Mouse (Mus musculus) MEL (cell line): ENCODE data around the gene Creb3. TPM values are rescaled to one million over a fixed set of nuclear protein-coding genes. Genes with fewer than 3 reads are reported as not detected.

Experiments
- DNase-seq: peaks from one replicate; pipeline ENCODE4 v3.0.0; 2011; ENCODE audit warnings: low read depth, low spot score
- H3K27ac ChIP-seq: 2 replicates; pipeline ENCODE4 v1.5.1; 2012; ENCODE audit warnings: low read depth, mild to moderate bottlenecking, control low read depth, low read length, moderate library complexity; ENCODE audit not compliant: control insufficient read depth
- H3K27me3 ChIP-seq, 2 experiments: fragments of 150-350 bp in 1 of 2; sonication (generic) in 1 of 2; 2 replicates each; pipeline ENCODE4 v1.6.1; 2012; ENCODE audit warnings: low read length in 2 of 2, mild to moderate bottlenecking in 2 of 2, improper control_type of control experiment in 1 of 2, moderate library complexity in 1 of 2; ENCODE audit not compliant: insufficient read depth in 2 of 2, control insufficient read depth in 1 of 2
- H3K36me3 ChIP-seq, 2 experiments: 2 replicates each; pipeline ENCODE4 v1.6.1; 2012 to 2014; ENCODE audit warnings: low read length in 2 of 2, improper control_type of control experiment in 1 of 2, inconsistent platforms in 1 of 2, mild to moderate bottlenecking in 1 of 2; ENCODE audit not compliant: insufficient read depth in 2 of 2, control insufficient read depth in 1 of 2
- H3K4me1 ChIP-seq, 2 experiments: fragments of 150-350 bp in 1 of 2; sonication (generic) in 1 of 2; 2 replicates each; pipeline ENCODE4 v1.6.1; 2012; ENCODE audit warnings: low read length in 2 of 2, improper control_type of control experiment in 1 of 2, mild to moderate bottlenecking in 1 of 2; ENCODE audit not compliant: insufficient read depth in 2 of 2, control insufficient read depth in 1 of 2
- H3K4me3 ChIP-seq, 2 experiments: fragments of 150-350 bp in 1 of 2; sonication (generic) in 1 of 2; 2 replicates each; pipeline ENCODE4 v1.5.1; 2012; ENCODE audit warnings: low read depth in 2 of 2, low read length in 2 of 2, mild to moderate bottlenecking in 2 of 2, moderate library complexity in 2 of 2, control low read depth in 1 of 2, improper control_type of control experiment in 1 of 2; ENCODE audit not compliant: control insufficient read depth in 1 of 2, insufficient read depth in 1 of 2
- H3K79me2 ChIP-seq: 2 replicates; pipeline ENCODE4 v1.6.1; 2012; ENCODE audit warnings: mild to moderate bottlenecking, low read length, moderate library complexity; ENCODE audit not compliant: control insufficient read depth, poor library complexity, insufficient read depth
- H3K9ac ChIP-seq: 2 replicates; pipeline ENCODE4 v1.6.1; 2012; ENCODE audit warnings: low read depth, mild to moderate bottlenecking, control low read depth, low read length, moderate library complexity; ENCODE audit not compliant: control insufficient read depth, poor library complexity, severe bottlenecking
- H3K9me3 ChIP-seq: fragments of 150-350 bp; sonication (generic); replicated peaks from 2 replicates; pipeline ENCODE4 v1.6.1; 2012; ENCODE audit warnings: mild to moderate bottlenecking, low read length, improper control_type of control experiment, moderate library complexity; ENCODE audit not compliant: insufficient read depth
- CHD2 ChIP-seq: IDR thresholded peaks from 2 replicates; pipeline ENCODE4 v1.6.1; 2011; ENCODE audit warnings: low read length, improper control_type of control experiment
- ELF1 ChIP-seq: IDR thresholded peaks from 2 replicates; pipeline ENCODE4 v1.6.1; 2014; ENCODE audit warnings: low read depth, mild to moderate bottlenecking, inconsistent platforms, low read length, improper control_type of control experiment, moderate library complexity
- EP300 ChIP-seq, 2 experiments: IDR thresholded peaks; 2 replicates each; pipeline ENCODE4 v1.6.1; 2011; ENCODE audit warnings: improper control_type of control experiment in 2 of 2, low read length in 2 of 2, low read depth in 1 of 2, mild to moderate bottlenecking in 1 of 2
- ETS1 ChIP-seq: IDR thresholded peaks from 2 replicates; pipeline ENCODE4 v1.6.1; 2012; ENCODE audit warnings: low read depth, mild to moderate bottlenecking, inconsistent platforms, low read length, improper control_type of control experiment, moderate library complexity
- GATA1 ChIP-seq: IDR thresholded peaks from 2 replicates; pipeline ENCODE4 v1.6.1; 2011; ENCODE audit warnings: low read depth, low read length, improper control_type of control experiment
- HCFC1 ChIP-seq: IDR thresholded peaks from 2 replicates; pipeline ENCODE4 v1.6.1; 2012; ENCODE audit warnings: low read depth, mild to moderate bottlenecking, inconsistent platforms, low read length, improper control_type of control experiment, moderate library complexity
- JUND ChIP-seq: IDR thresholded peaks from 2 replicates; pipeline ENCODE4 v1.6.1; 2011; ENCODE audit warnings: low read depth, mild to moderate bottlenecking, improper control_type of control experiment, low read length
- KAT2A ChIP-seq: conservative IDR thresholded peaks from 2 replicates; pipeline ENCODE4 v1.6.1; 2012; ENCODE audit warnings: low read depth, low read length, improper control_type of control experiment, inconsistent platforms
- MAFK ChIP-seq: IDR thresholded peaks from 2 replicates; pipeline ENCODE4 v1.6.1; 2011; ENCODE audit warnings: low read depth, mild to moderate bottlenecking, low read length, improper control_type of control experiment, borderline replicate concordance
- MAX ChIP-seq: IDR thresholded peaks from 2 replicates; pipeline ENCODE4 v1.6.1; 2011; ENCODE audit warnings: low read length, improper control_type of control experiment
- MAZ ChIP-seq: IDR thresholded peaks from 2 replicates; pipeline ENCODE4 v1.6.1; 2012; ENCODE audit warnings: low read depth, mild to moderate bottlenecking, inconsistent platforms, low read length, improper control_type of control experiment
- MXI1 ChIP-seq: IDR thresholded peaks from 2 replicates; pipeline ENCODE4 v1.6.1; 2011; ENCODE audit warnings: mild to moderate bottlenecking, low read depth, low read length, improper control_type of control experiment
- MYB ChIP-seq: IDR thresholded peaks from 2 replicates; pipeline ENCODE4 v1.6.1; 2011; ENCODE audit warnings: mild to moderate bottlenecking, low read depth, low read length, improper control_type of control experiment
- MYC ChIP-seq: IDR thresholded peaks from 2 replicates; pipeline ENCODE4 v1.6.1; 2011; ENCODE audit warnings: low read depth, mild to moderate bottlenecking, low read length, improper control_type of control experiment, moderate library complexity
- NELFE ChIP-seq: IDR thresholded peaks from 2 replicates; pipeline ENCODE4 v1.6.1; 2011; ENCODE audit warnings: low read depth, low read length, improper control_type of control experiment
- NRF1 ChIP-seq: IDR thresholded peaks from 2 replicates; pipeline ENCODE4 v1.6.1; 2014; ENCODE audit warnings: low read depth, mild to moderate bottlenecking, inconsistent platforms, low read length, improper control_type of control experiment, moderate library complexity; ENCODE audit not compliant: poor library complexity, insufficient read depth, severe bottlenecking
- POLR2A ChIP-seq, 2 experiments: IDR thresholded peaks; 2 replicates each; pipeline ENCODE4 v1.6.1; 2011 to 2012; ENCODE audit warnings: low read length in 2 of 2, mild to moderate bottlenecking in 2 of 2, control low read depth in 1 of 2, improper control_type of control experiment in 1 of 2, low read depth in 1 of 2, moderate library complexity in 1 of 2; ENCODE audit not compliant: control insufficient read depth in 1 of 2, insufficient read depth in 1 of 2, poor library complexity in 1 of 2
- POLR2AphosphoS2 ChIP-seq: IDR thresholded peaks from 2 replicates; pipeline ENCODE4 v1.6.1; 2011; ENCODE audit warnings: low read length, improper control_type of control experiment
- RAD21 ChIP-seq: IDR thresholded peaks from 2 replicates; pipeline ENCODE4 v1.6.1; 2011; ENCODE audit warnings: mild to moderate bottlenecking, low read depth, low read length, improper control_type of control experiment
- RCOR1 ChIP-seq: IDR thresholded peaks from 2 replicates; pipeline ENCODE4 v1.6.1; 2012; ENCODE audit warnings: low read depth, mild to moderate bottlenecking, inconsistent platforms, low read length, improper control_type of control experiment
- SIN3A ChIP-seq: IDR thresholded peaks from 2 replicates; pipeline ENCODE4 v1.6.1; 2012; ENCODE audit warnings: low read length, improper control_type of control experiment, inconsistent platforms
- SMC3 ChIP-seq: IDR thresholded peaks from 2 replicates; pipeline ENCODE4 v1.6.1; 2011; ENCODE audit warnings: low read depth, low read length, improper control_type of control experiment
- TAL1 ChIP-seq: IDR thresholded peaks from 2 replicates; pipeline ENCODE4 v1.6.1; 2012; ENCODE audit warnings: mild to moderate bottlenecking, inconsistent platforms, low read length, moderate library complexity, mixed read lengths
- TBP ChIP-seq: IDR thresholded peaks from 2 replicates; pipeline ENCODE4 v1.8.0; 2011; ENCODE audit warnings: low read depth, low read length, improper control_type of control experiment
- TCF12 ChIP-seq: IDR thresholded peaks from 2 replicates; pipeline ENCODE4 v1.6.1; 2014; ENCODE audit warnings: low read depth, mild to moderate bottlenecking, inconsistent platforms, low read length, improper control_type of control experiment, moderate library complexity
- UBTF ChIP-seq: IDR thresholded peaks from 2 replicates; pipeline ENCODE4 v1.6.1; 2012; ENCODE audit warnings: low read depth, mild to moderate bottlenecking, inconsistent platforms, low read length, improper control_type of control experiment, moderate library complexity, borderline replicate concordance; ENCODE audit not compliant: insufficient read depth
- ZKSCAN1 ChIP-seq: IDR thresholded peaks from 2 replicates; pipeline ENCODE4 v1.6.1; 2012; ENCODE audit warnings: low read depth, mild to moderate bottlenecking, inconsistent platforms, low read length, improper control_type of control experiment, moderate library complexity
- ZMIZ1 ChIP-seq: IDR thresholded peaks from 2 replicates; pipeline ENCODE4 v1.6.1; 2012; ENCODE audit warnings: low read depth, mild to moderate bottlenecking, inconsistent platforms, low read length, improper control_type of control experiment, moderate library complexity
- ZNF384 ChIP-seq: IDR thresholded peaks from 2 replicates; pipeline ENCODE4 v1.6.1; 2012; ENCODE audit warnings: low read depth, mild to moderate bottlenecking, inconsistent platforms, low read length, improper control_type of control experiment
- polyA plus RNA-seq, 2 experiments: library from polyadenylated mRNA; stranded (reverse) in 1 of 2; unstranded in 1 of 2; fragments of >175 nt in 1 of 2; fragments of >200 nt in 1 of 2; gene quantifications; 2 replicates each; pipeline versions ENCODE4 v1.2.1 to v1.2.4; 2012; ENCODE audit warnings: low replicate concordance in 2 of 2, low read depth in 1 of 2; ENCODE audit not compliant: insufficient read length in 2 of 2, insufficient read depth in 1 of 2, missing spikeins in 1 of 2
- total RNA-seq: library from RNA; depleted of rRNA; stranded (reverse); fragments of 300-350 nt; gene quantifications from 2 replicates; pipeline ENCODE4 v1.2.3, GENCODE M21; 2012

Gene Creb3
- total and polyA plus RNA-seq, 3 experiments: 17.1 to 21.3 TPM; not detected in 1

DNA sequence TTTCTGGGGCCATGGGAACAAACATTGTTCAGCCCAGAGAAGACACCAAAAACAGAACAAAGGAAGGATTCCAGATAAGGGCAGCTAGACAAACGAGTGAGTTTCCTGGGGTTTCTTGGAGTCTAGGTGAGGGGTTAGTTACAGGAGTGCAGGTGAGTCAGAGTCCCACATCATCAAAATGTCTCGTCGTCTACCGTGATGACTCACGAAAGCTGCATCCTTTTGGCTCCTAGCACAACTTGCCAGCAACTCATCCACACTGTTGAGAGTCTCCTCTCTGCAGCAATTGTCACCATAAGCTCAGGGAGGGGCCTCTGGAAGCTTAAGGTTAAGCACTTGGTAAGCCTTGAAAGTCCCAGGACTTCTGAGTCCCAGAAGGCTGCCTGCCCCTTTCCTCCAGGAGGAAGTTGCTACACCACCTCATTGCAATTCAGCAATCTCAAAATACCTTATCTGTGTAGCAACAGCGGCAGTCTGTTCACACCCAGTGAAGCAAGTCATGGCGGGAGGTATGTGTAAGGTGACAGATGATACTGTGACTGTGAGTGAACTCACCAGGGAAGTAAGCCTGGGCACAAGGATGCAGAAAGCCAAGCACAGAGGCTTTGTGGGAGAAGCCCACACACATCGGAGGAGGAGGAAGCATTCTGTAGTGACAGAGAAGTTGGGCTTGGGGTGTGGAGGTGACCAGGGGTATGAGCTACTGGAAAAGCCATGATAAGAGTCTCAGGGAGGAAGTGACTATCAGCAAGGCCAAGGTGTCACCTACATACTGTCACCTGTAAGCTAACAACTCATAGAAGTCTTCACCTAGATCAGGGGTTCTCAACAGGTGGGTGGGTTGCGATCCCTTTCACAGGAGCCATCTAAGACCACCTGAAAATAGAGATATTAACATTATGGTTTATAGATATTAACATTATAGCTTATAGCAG, 42.9 kb downstream of the Creb3 start (continued):
- TF ChIP-seq TBP: no peak
- no peak for TF ChIP-seq ZNF384
- TF ChIP-seq POLR2A (IDR thresholded peaks at IDR 0.05; ENCODE audit: control insufficient read depth in 1 of 2, insufficient read depth in 1 of 2, low read depth in 1 of 2, low read length in 2 of 2, poor library complexity in 1 of 2): peak in 1 of 2 experiments; percentile 27; a peak in 1 of 4 replicates
- no peak for TF ChIP-seq POLR2AphosphoS2

DNA sequence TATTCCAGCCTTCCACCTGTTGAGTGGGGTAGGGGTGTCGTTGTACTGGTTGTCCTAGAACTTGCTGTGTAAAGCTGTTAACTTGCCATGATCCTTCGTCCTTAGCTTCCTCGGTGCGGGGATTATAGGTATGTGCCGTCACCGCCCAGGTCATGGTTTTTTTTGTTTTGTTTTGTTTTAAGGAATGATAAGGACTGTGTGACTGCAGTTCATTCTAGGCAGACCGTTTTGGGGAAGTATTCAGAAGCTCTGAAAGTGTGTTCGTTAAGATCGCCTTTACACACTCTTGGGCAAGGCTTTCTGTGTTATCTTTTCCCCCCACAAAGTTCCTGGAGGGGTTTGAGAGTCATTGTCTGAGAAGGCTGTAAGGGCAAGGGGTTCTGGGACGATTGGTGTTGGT, 50.4 kb downstream of the Creb3 start:
- peak; percentile 92 for DNase-seq
- peak overlapping the region; percentile 93 for H3K27ac ChIP-seq

DNA sequence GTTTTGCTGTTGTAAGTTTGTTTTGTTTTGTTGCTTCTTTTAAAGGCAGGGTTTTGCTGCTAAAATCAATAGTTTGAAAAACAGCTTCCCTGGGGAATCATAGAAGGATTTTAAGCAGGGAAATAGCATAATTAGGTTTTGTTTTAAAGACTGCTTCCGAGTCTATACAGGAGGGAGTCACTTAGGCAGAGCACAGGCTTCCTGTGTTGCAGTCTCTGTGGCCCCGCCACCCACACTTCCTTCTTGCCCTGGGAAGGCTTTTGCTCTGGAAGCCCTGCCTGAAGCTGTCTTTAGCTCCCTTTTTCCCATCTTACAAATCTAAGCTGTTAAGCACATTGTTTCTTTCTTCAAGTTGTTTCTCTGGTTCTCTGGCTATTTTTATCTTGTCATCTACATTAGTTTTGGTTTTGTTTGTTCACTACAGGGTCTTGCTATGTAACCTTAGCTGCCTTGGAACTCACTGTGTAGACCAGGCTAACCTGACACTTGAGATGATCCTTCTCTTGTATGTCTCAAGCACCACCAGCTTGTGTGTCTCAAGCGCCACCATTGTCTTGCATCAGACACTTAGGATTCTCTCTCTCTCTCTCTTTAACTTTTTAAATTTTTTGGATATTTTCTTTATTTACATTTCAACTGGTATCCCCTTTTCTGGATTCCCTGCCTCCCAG, 51.1 kb downstream of the Creb3 start:
- peak; percentile 92 for DNase-seq
- Histone ChIP-seq H3K4me1 (peaks cover 3 to 5% of the 10 kb centered on the region in 2 experiments; a peak in 3 of 4 replicates), H3K27ac (peak overlapping the region; percentile 93), H3K4me3 (peak overlapping the region; percentile 35 to 41), H3K9me3 (no peaks in the 10 kb centered on the region), H3K27me3 (no peaks in the 10 kb centered on the region), H3K79me2 (no peaks in the 10 kb centered on the region), H3K36me3 (peaks cover 0 to 15% of the 10 kb centered on the region in 2 experiments; a peak in 2 of 4 replicates), H3K9ac (peak overlapping the region; percentile 71)
- no peak for TF ChIP-seq TAL1
- TF ChIP-seq JUND: no peak; the same call in 1 of the 2 replicates
- TF ChIP-seq MAZ: peak; percentile 82
- TF ChIP-seq ZMIZ1: 0 out of 2 replicates have a peak, but pooled peaks have one; percentile 24
- TF ChIP-seq MYC: no peak; the same call in 1 of the 2 replicates
- TF ChIP-seq RCOR1: no peak
- no peak for TF ChIP-seq NRF1
- no peak for TF ChIP-seq CHD2
- no peak for TF ChIP-seq MAFK
- peak; percentile 87 for TF ChIP-seq HCFC1
- TF ChIP-seq SIN3A: peak; percentile 50; the same call in 1 of the 2 replicates
- peak; percentile 29 to 67; a peak in 2 of 4 replicates for TF ChIP-seq POLR2A (IDR thresholded peaks at IDR 0.05; ENCODE audit: control insufficient read depth in 1 of 2, insufficient read depth in 1 of 2, low read depth in 1 of 2, low read length in 2 of 2, poor library complexity in 1 of 2)
- no peak for TF ChIP-seq ZKSCAN1

More for the DNA sequence above, 50.4 kb downstream of the Creb3 start:
- Histone ChIP-seq H3K9me3 (no peaks in the 10 kb centered on the region), H3K4me3 (peak overlapping the region; percentile 41 to 51), H3K4me1 (peaks cover 3 to 5% of the 10 kb centered on the region in 2 experiments; a peak in 3 of 4 replicates), H3K9ac (peak overlapping the region; percentile 71), H3K79me2 (no peaks in the 10 kb centered on the region), H3K27me3 (no peaks in the 10 kb centered on the region), H3K36me3 (peaks cover 0 to 15% of the 10 kb centered on the region in 2 experiments; a peak in 2 of 4 replicates)
- TF ChIP-seq TAL1 (peak; percentile 81), NELFE (peak; percentile 9; the same call in 1 of the 2 replicates), POLR2A (IDR thresholded peaks at IDR 0.05; ENCODE audit: control insufficient read depth in 1 of 2, insufficient read depth in 1 of 2, low read depth in 1 of 2, low read length in 2 of 2, poor library complexity in 1 of 2) (no peak), GATA1 (peak; percentile 87), SMC3 (no peak), MAFK (no peak), RCOR1 (0 out of 2 replicates have a peak, but pooled peaks have one; percentile 29), MAX (no peak; the same call in 1 of the 2 replicates), MYC (peak; percentile 52; the same call in 1 of the 2 replicates), MAZ (no peak), NRF1 (no peak), KAT2A (no peak), HCFC1 (no peak), ETS1 (peak; percentile 79), EP300 (IDR thresholded peaks at IDR 0.05; ENCODE audit: low read depth in 1 of 2, low read length in 2 of 2) (peak; percentile 78 to 88), MXI1 (peak; percentile 74), RAD21 (no peak), ELF1 (no peak), SIN3A (peak; percentile 82), POLR2AphosphoS2 (no peak), ZNF384 (peak; percentile 87), TCF12 (peak; percentile 83), UBTF (no peak), JUND (no peak), MYB (peak; percentile 23; the same call in 1 of the 2 replicates)
